Mouse (Mus musculus) cortical plate, adult 2 months (tissue): Measurements from ENCODE around the gene Cdh4.

Source experiments
- CTCF ChIP-seq: fragments of 200-500 bp; IDR thresholded peaks from 2 replicates; pipeline ENCODE4 v1.5.1; 2011; ENCODE audit warnings: mild to moderate bottlenecking, control low read depth, low read length; ENCODE audit not compliant: insufficient read depth; ENCODE audit errors: extremely low read depth
- POLR2A ChIP-seq: fragments of 200-500 bp; IDR thresholded peaks from 2 replicates; pipeline ENCODE4 v1.6.1; 2011; ENCODE audit warnings: mild to moderate bottlenecking, low read length, control low read depth; ENCODE audit not compliant: insufficient read depth; ENCODE audit errors: extremely low read depth

GRCm38 (mm10) chr2:179649370-179649769, 207.1 kb downstream of the Cdh4 start:
- no peak for TF ChIP-seq POLR2A
- TF ChIP-seq CTCF, result no peak
